18 mouse cellular contexts compared by ENCODE assay signal in the genomic region with DNA sequence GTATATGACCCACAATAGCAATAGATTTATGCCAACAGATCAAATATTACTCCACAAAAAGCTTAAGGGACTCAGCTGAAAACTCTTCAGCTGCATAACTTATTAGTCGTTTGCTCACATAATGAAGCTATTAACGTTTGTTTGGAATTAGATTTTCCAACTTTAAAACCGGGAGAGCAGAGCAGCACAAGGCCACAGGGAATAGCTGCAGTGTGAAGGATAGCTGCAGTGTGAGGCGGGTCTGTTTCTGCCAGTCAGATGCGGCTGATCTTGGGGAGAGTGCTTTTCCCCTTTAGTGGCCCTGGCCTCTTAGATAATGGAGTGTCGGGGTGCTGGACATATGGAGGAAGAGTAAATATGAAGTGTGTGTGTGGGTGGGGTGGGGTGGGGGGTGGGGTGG.
"Had no signal": no experiment of that assay in that cellular context is flagged by ENCODE, and none has a peak within 500 bp of the region (broad histone marks: within the 10 kb centered on the region; RNA-seq: fewer than 3 reads in every experiment).

No protein-coding gene starts in this region.

- ATAC-seq: liver, embryonic 12.5 days; midbrain, embryonic 13.5 days had no signal

- H3K4me3 ChIP-seq: liver, embryonic 12.5 days; liver, embryonic 15.5 days; lung, embryonic 15.5 days; megakaryocyte, embryonic 14.5 days; midbrain, embryonic 10.5 days; midbrain, embryonic 13.5 days; neural tube, embryonic 13.5 days had no signal

- H3K9me3 ChIP-seq: liver, embryonic 12.5 days; liver, embryonic 15.5 days; lung, embryonic 15.5 days; midbrain, embryonic 10.5 days; midbrain, embryonic 13.5 days; neural tube, embryonic 13.5 days had no signal

- H3K4me2 ChIP-seq: liver, embryonic 12.5 days; liver, embryonic 15.5 days; lung, embryonic 15.5 days; midbrain, embryonic 13.5 days; neural tube, embryonic 13.5 days had no signal

- DNase-seq: kidney, adult 11 months; kidney, adult 9 months; kidney, postnatal 14 days; kidney, postnatal 4 days; left cerebral cortex, postnatal 4 days; liver; lung, adult 18-20 months; lung, postnatal 10 days; lung, postnatal 36 days; thymus, adult 18-20 months; thymus, postnatal 36 days had no signal

- H3K36me3 ChIP-seq: liver, embryonic 12.5 days; liver, embryonic 15.5 days; lung, embryonic 15.5 days; midbrain, embryonic 10.5 days; midbrain, embryonic 13.5 days; neural tube, embryonic 13.5 days had no signal

- H3K4me1 ChIP-seq: liver, embryonic 12.5 days; liver, embryonic 15.5 days; megakaryocyte, embryonic 14.5 days; midbrain, embryonic 13.5 days had no signal

- H3K9ac ChIP-seq: liver, embryonic 12.5 days; liver, embryonic 15.5 days; lung, embryonic 15.5 days; midbrain, embryonic 13.5 days; neural tube, embryonic 13.5 days had no signal

- H3K27ac ChIP-seq: liver, embryonic 12.5 days; liver, embryonic 15.5 days; lung, embryonic 15.5 days; midbrain, embryonic 10.5 days; midbrain, embryonic 13.5 days; neural tube, embryonic 13.5 days had no signal
